Mouse (Mus musculus): Measurements from ENCODE around the gene Eid2. TPM values are rescaled to one million over a fixed set of nuclear protein-coding genes. Genes with fewer than 3 reads are reported as not detected.

Eid2 gene
- total and polyA plus RNA-seq, 3 experiments: not detected

GRCm38 (mm10) chr7:28278279-28278652, 10.6 kb downstream of the Eid2 start:
- DNase-seq (ENCODE audit: low read depth, low spot score): no peak
- Histone ChIP-seq H3K9ac (ENCODE audit: control insufficient read depth, low read depth, low read length, poor library complexity, severe bottlenecking) (peak overlapping the region; percentile 86), H3K9me3 (replicated peaks; ENCODE audit: insufficient read depth, low read length) (no peaks in the 10 kb centered on the region), H3K4me3 (ENCODE audit: control insufficient read depth in 1 of 2, insufficient read depth in 1 of 2, low read depth in 2 of 2, low read length in 2 of 2) (peak overlapping the region; percentile 65 to 85), H3K27me3 (ENCODE audit: control insufficient read depth in 1 of 2, insufficient read depth in 2 of 2, low read length in 2 of 2) (no peaks in the 10 kb centered on the region), H3K4me1 (ENCODE audit: control insufficient read depth in 1 of 2, insufficient read depth in 2 of 2, low read length in 2 of 2) (peaks cover 0 to 7% of the 10 kb centered on the region in 2 experiments; a peak in 3 of 4 replicates), H3K36me3 (ENCODE audit: control insufficient read depth in 1 of 2, insufficient read depth in 2 of 2, low read length in 2 of 2) (peaks cover 0 to 4% of the 10 kb centered on the region in 2 experiments; a peak in 1 of 4 replicates), H3K79me2 (ENCODE audit: control insufficient read depth, insufficient read depth, low read length, poor library complexity) (peaks cover 2% of the 10 kb centered on the region; the same call in 1 of the 2 replicates), H3K27ac (ENCODE audit: control insufficient read depth, low read depth, low read length) (no peak overlapping the region)
- TF ChIP-seq GATA1 (IDR thresholded peaks at IDR 0.05; ENCODE audit: low read depth, low read length): no peak
- TF ChIP-seq NRF1 (IDR thresholded peaks at IDR 0.05; ENCODE audit: insufficient read depth, low read depth, low read length, poor library complexity, severe bottlenecking): no peak
- TF ChIP-seq HCFC1 (IDR thresholded peaks at IDR 0.05; ENCODE audit: low read depth, low read length): no peak
- TF ChIP-seq RCOR1 (IDR thresholded peaks at IDR 0.05; ENCODE audit: low read depth, low read length): no peak
- TF ChIP-seq POLR2A (IDR thresholded peaks at IDR 0.05; ENCODE audit: control insufficient read depth in 1 of 2, insufficient read depth in 1 of 2, low read depth in 1 of 2, low read length in 2 of 2, poor library complexity in 1 of 2): no peak
- no peak for TF ChIP-seq MAZ (IDR thresholded peaks at IDR 0.05; ENCODE audit: low read depth, low read length)
- no peak for TF ChIP-seq GABPA (IDR thresholded peaks at IDR 0.05; ENCODE audit: low read depth, low read length)
- no peak for TF ChIP-seq USF2 (IDR thresholded peaks at IDR 0.05; ENCODE audit: borderline replicate concordance in 1 of 2, insufficient read depth in 1 of 2, low read depth in 1 of 2, low read length in 2 of 2)
- TF ChIP-seq MXI1 (IDR thresholded peaks at IDR 0.05; ENCODE audit: low read depth, low read length): no peak
- no peak for TF ChIP-seq TAL1 (IDR thresholded peaks at IDR 0.05; ENCODE audit: low read length)
- TF ChIP-seq USF1 (IDR thresholded peaks at IDR 0.05; ENCODE audit: low read depth, low read length): no peak
- no peak for TF ChIP-seq CHD2 (IDR thresholded peaks at IDR 0.05; ENCODE audit: low read length)
- no peak for TF ChIP-seq UBTF (IDR thresholded peaks at IDR 0.05; ENCODE audit: borderline replicate concordance, insufficient read depth, low read depth, low read length)
- TF ChIP-seq JUND (IDR thresholded peaks at IDR 0.05; ENCODE audit: low read depth, low read length): no peak
- no peak for TF ChIP-seq BHLHE40 (IDR thresholded peaks at IDR 0.05; ENCODE audit: borderline replicate concordance, low read depth, low read length)
- TF ChIP-seq ZNF384 (IDR thresholded peaks at IDR 0.05; ENCODE audit: low read depth, low read length): no peak
- no peak for TF ChIP-seq MAX (IDR thresholded peaks at IDR 0.05; ENCODE audit: low read length)

GRCm38 (mm10) chr7:28280630-28281029, 12.9 kb downstream of the Eid2 start:
- peaks cover 0 to 4% of the 10 kb centered on the region in 2 experiments; a peak in 1 of 4 replicates for H3K36me3 ChIP-seq (ENCODE audit: control insufficient read depth in 1 of 2, insufficient read depth in 2 of 2, low read length in 2 of 2)
- H3K9ac ChIP-seq (ENCODE audit: control insufficient read depth, low read depth, low read length, poor library complexity, severe bottlenecking): no peak overlapping the region
- no peak for DNase-seq (ENCODE audit: low read depth, low spot score)
- TF ChIP-seq UBTF (IDR thresholded peaks at IDR 0.05; ENCODE audit: borderline replicate concordance, insufficient read depth, low read depth, low read length): no peak
- no peak for TF ChIP-seq MYC (IDR thresholded peaks at IDR 0.05; ENCODE audit: low read depth, low read length)
- no peak for TF ChIP-seq MYB (IDR thresholded peaks at IDR 0.05; ENCODE audit: low read depth, low read length)
- no peak for TF ChIP-seq TBP (IDR thresholded peaks at IDR 0.05; ENCODE audit: low read depth, low read length)
- TF ChIP-seq ETS1 (IDR thresholded peaks at IDR 0.05; ENCODE audit: low read depth, low read length): no peak
- no peak for TF ChIP-seq POLR2AphosphoS5 (IDR thresholded peaks at IDR 0.05; ENCODE audit: borderline replicate concordance, low read depth, low read length)
- TF ChIP-seq MAZ (IDR thresholded peaks at IDR 0.05; ENCODE audit: low read depth, low read length): no peak
- TF ChIP-seq ZC3H11A (IDR thresholded peaks at IDR 0.05; ENCODE audit: low read depth, low read length): no peak
- no peak for TF ChIP-seq NRF1 (IDR thresholded peaks at IDR 0.05; ENCODE audit: insufficient read depth, low read depth, low read length, poor library complexity, severe bottlenecking)
- no peak for TF ChIP-seq BHLHE40 (IDR thresholded peaks at IDR 0.05; ENCODE audit: borderline replicate concordance, low read depth, low read length)
- TF ChIP-seq USF2 (IDR thresholded peaks at IDR 0.05; ENCODE audit: borderline replicate concordance in 1 of 2, insufficient read depth in 1 of 2, low read depth in 1 of 2, low read length in 2 of 2): no peak
- no peak for TF ChIP-seq ZNF384 (IDR thresholded peaks at IDR 0.05; ENCODE audit: low read depth, low read length)
- TF ChIP-seq RAD21 (IDR thresholded peaks at IDR 0.05; ENCODE audit: low read depth, low read length): no peak
- no peak for TF ChIP-seq NELFE (IDR thresholded peaks at IDR 0.05; ENCODE audit: low read depth, low read length)
- no peak for TF ChIP-seq MXI1 (IDR thresholded peaks at IDR 0.05; ENCODE audit: low read depth, low read length)
- no peak for TF ChIP-seq KAT2A (conservative IDR thresholded peaks at IDR 0.05; ENCODE audit: low read depth, low read length)
- no peak for TF ChIP-seq SIN3A (IDR thresholded peaks at IDR 0.05; ENCODE audit: low read length)
- no peak for TF ChIP-seq GABPA (IDR thresholded peaks at IDR 0.05; ENCODE audit: low read depth, low read length)
- TF ChIP-seq POLR2AphosphoS2 (IDR thresholded peaks at IDR 0.05; ENCODE audit: low read length): no peak
- TF ChIP-seq MAX (IDR thresholded peaks at IDR 0.05; ENCODE audit: low read length): no peak
- H3K4me3 ChIP-seq (ENCODE audit: control insufficient read depth in 1 of 2, insufficient read depth in 1 of 2, low read depth in 2 of 2, low read length in 2 of 2): no peak overlapping the region
- H3K4me1 ChIP-seq (ENCODE audit: control insufficient read depth in 1 of 2, insufficient read depth in 2 of 2, low read length in 2 of 2): peaks cover 0 to 7% of the 10 kb centered on the region in 2 experiments; a peak in 3 of 4 replicates
- H3K79me2 ChIP-seq (ENCODE audit: control insufficient read depth, insufficient read depth, low read length, poor library complexity): peaks cover 2% of the 10 kb centered on the region; the same call in 1 of the 2 replicates
- H3K27ac ChIP-seq (ENCODE audit: control insufficient read depth, low read depth, low read length): no peak overlapping the region
- H3K9me3 ChIP-seq (replicated peaks; ENCODE audit: insufficient read depth, low read length): no peaks in the 10 kb centered on the region
- no peaks in the 10 kb centered on the region for H3K27me3 ChIP-seq (ENCODE audit: control insufficient read depth in 1 of 2, insufficient read depth in 2 of 2, low read length in 2 of 2)
